Mouse (Mus musculus): ENCODE results near the gene Zdhhc7. TPM values are rescaled to one million over a fixed set of nuclear protein-coding genes. Genes with fewer than 3 reads are reported as not detected.

Zdhhc7 gene
- polyA plus RNA-seq, 1 experiment from 2014 or later = 16.3 TPM

GRCm38 (mm10) chr8:120113758-120114255 lies 12.5 kb upstream of the Zdhhc7 start, which contains the start of gene 6430548M08Rik:
6430548M08Rik (plus strand) TSS chr8:120114152.
- Histone ChIP-seq H3K9ac (peak within 1 kb of the TSS; percentile 84), H3K27ac (peak within 1 kb of the TSS; percentile 75), H3K27me3 (peaks cover 65% of the 10 kb centered on the region), H3K36me3 (no peaks in the 10 kb centered on the region), H3K4me2 (peak within 1 kb of the TSS; percentile 97), H3K4me3 (replicated peaks) (peak within 1 kb of the TSS; percentile 69), H3K9me3 (replicated peaks) (no peaks in the 10 kb centered on the region), H3K4me1 (replicated peaks) (peaks cover 38% of the 10 kb centered on the region)
- DNase-seq = peak; percentile 99
- peak; percentile 95 for ATAC-seq (ENCODE audit: low read depth)
- under 1% methylated on average over 61 of the region's 61 CpGs for WGBS (ENCODE audit: insufficient replicate concordance)

- H3K27me3 ChIP-seq = peaks cover 60% of the 10 kb centered on the region
Measured at GRCm38 (mm10) chr8:120113306-120113705, 12.0 kb upstream of the Zdhhc7 start.

GRCm38 (mm10) chr8:120112535-120112934 lies 11.3 kb upstream of the Zdhhc7 start:
- H3K36me3 ChIP-seq = no peaks in the 10 kb centered on the region
- ATAC-seq (ENCODE audit: low read depth) = no peak
- H3K27ac ChIP-seq = 0 out of 2 replicates have a peak overlapping the region, but pooled peaks have one; percentile 75
- 0 out of 2 replicates have a peak overlapping the region, but pooled peaks have one; percentile 69 for H3K4me3 ChIP-seq (replicated peaks)
- H3K27me3 ChIP-seq = peaks cover 52% of the 10 kb centered on the region
- H3K9ac ChIP-seq = peak overlapping the region; percentile 84; the same call in 1 of the 2 replicates
- WGBS (ENCODE audit: insufficient replicate concordance) = 9% methylated on average over 5 of the region's 5 CpGs
- peaks cover 42% of the 10 kb centered on the region for H3K4me1 ChIP-seq (replicated peaks)
- no peak for DNase-seq
- H3K9me3 ChIP-seq (replicated peaks) = no peaks in the 10 kb centered on the region
- H3K4me2 ChIP-seq = peak overlapping the region; percentile 97; the same call in 1 of the 2 replicates

More at GRCm38 (mm10) chr8:120113306-120113705, 12.0 kb upstream of the Zdhhc7 start:
- peak overlapping the region; percentile 75 for H3K27ac ChIP-seq
- 8% methylated on average over 10 of the region's 10 CpGs for WGBS (ENCODE audit: insufficient replicate concordance)
- H3K9me3 ChIP-seq (replicated peaks) = no peaks in the 10 kb centered on the region
- peak overlapping the region; percentile 69 for H3K4me3 ChIP-seq (replicated peaks)
- ATAC-seq (ENCODE audit: low read depth) (no peak), DNase-seq (no peak)
- peaks cover 42% of the 10 kb centered on the region for H3K4me1 ChIP-seq (replicated peaks)
- H3K4me2 ChIP-seq = peak overlapping the region; percentile 97
- H3K36me3 ChIP-seq = no peaks in the 10 kb centered on the region
- H3K9ac ChIP-seq = peak overlapping the region; percentile 84

GRCm38 (mm10) chr8:120111382-120111781 lies 10.1 kb upstream of the Zdhhc7 start:
- Histone ChIP-seq H3K9me3 (replicated peaks) (no peaks in the 10 kb centered on the region), H3K4me2 (no peak overlapping the region), H3K9ac (no peak overlapping the region), H3K4me1 (replicated peaks) (peaks cover 46% of the 10 kb centered on the region), H3K36me3 (no peaks in the 10 kb centered on the region), H3K27ac (no peak overlapping the region), H3K27me3 (peaks cover 40% of the 10 kb centered on the region), H3K4me3 (replicated peaks) (no peak overlapping the region)
- 32% methylated on average over 4 of the region's 4 CpGs for WGBS (ENCODE audit: insufficient replicate concordance)
- ATAC-seq (ENCODE audit: low read depth) = no peak
- DNase-seq = no peak

GRCm38 (mm10) chr8:120110966-120111365 lies 9.7 kb upstream of the Zdhhc7 start:
- Histone ChIP-seq H3K9me3 (replicated peaks) (no peaks in the 10 kb centered on the region), H3K9ac (no peak overlapping the region), H3K36me3 (no peaks in the 10 kb centered on the region), H3K27ac (no peak overlapping the region), H3K4me2 (no peak overlapping the region), H3K27me3 (peaks cover 36% of the 10 kb centered on the region), H3K4me3 (replicated peaks) (no peak overlapping the region), H3K4me1 (replicated peaks) (peaks cover 46% of the 10 kb centered on the region)
- DNase-seq (no peak), ATAC-seq (ENCODE audit: low read depth) (no peak)
- WGBS (ENCODE audit: insufficient replicate concordance) = 63% methylated on average over 4 of the region's 4 CpGs

- Histone ChIP-seq H3K4me2 (no peak overlapping the region), H3K9me3 (replicated peaks) (no peaks in the 10 kb centered on the region), H3K27me3 (peaks cover 18% of the 10 kb centered on the region), H3K4me3 (replicated peaks) (no peak overlapping the region), H3K9ac (no peak overlapping the region), H3K27ac (no peak overlapping the region), H3K36me3 (no peaks in the 10 kb centered on the region), H3K4me1 (replicated peaks) (peaks cover 42% of the 10 kb centered on the region)
- DNase-seq (no peak), ATAC-seq (ENCODE audit: low read depth) (no peak)
- WGBS (ENCODE audit: insufficient replicate concordance) = 11% methylated on average over 3 of the region's 3 CpGs
Measured at GRCm38 (mm10) chr8:120109149-120109548, 7.9 kb upstream of the Zdhhc7 start.

GRCm38 (mm10) chr8:120104721-120105272 lies 3.5 kb upstream of the Zdhhc7 start:
- WGBS (ENCODE audit: insufficient replicate concordance) = 34% methylated on average over 9 of the region's 9 CpGs
- H3K9ac ChIP-seq = no peak overlapping the region
- ATAC-seq (ENCODE audit: low read depth) = no peak
- peaks cover 48% of the 10 kb centered on the region for H3K4me1 ChIP-seq (replicated peaks)
- H3K27me3 ChIP-seq = no peaks in the 10 kb centered on the region
- no peak overlapping the region for H3K4me3 ChIP-seq (replicated peaks)
- no peaks in the 10 kb centered on the region for H3K9me3 ChIP-seq (replicated peaks)
- no peak overlapping the region for H3K27ac ChIP-seq
- H3K36me3 ChIP-seq = peaks cover 4% of the 10 kb centered on the region; the same call in 1 of the 2 replicates
- H3K4me2 ChIP-seq = no peak overlapping the region
- DNase-seq = no peak

- peaks cover 50% of the 10 kb centered on the region for H3K4me1 ChIP-seq (replicated peaks)
Measured at GRCm38 (mm10) chr8:120103916-120104315, 2.6 kb upstream of the Zdhhc7 start.

GRCm38 (mm10) chr8:120100388-120101067 lies 754 bp downstream of the Zdhhc7 start:
- Histone ChIP-seq H3K4me3 (replicated peaks) (peak overlapping the region; percentile 90), H3K9me3 (replicated peaks) (no peaks in the 10 kb centered on the region), H3K9ac (peak overlapping the region; percentile 88), H3K27ac (peak overlapping the region; percentile 77), H3K4me1 (replicated peaks) (peaks cover 59% of the 10 kb centered on the region), H3K27me3 (no peaks in the 10 kb centered on the region), H3K4me2 (peak overlapping the region; percentile 88), H3K36me3 (peaks cover 4% of the 10 kb centered on the region; the same call in 1 of the 2 replicates)
- DNase-seq (peak; percentile 42), ATAC-seq (ENCODE audit: low read depth) (no peak)
- WGBS (ENCODE audit: insufficient replicate concordance) = 3% methylated on average over 25 of the region's 25 CpGs

More at GRCm38 (mm10) chr8:120103916-120104315, 2.6 kb upstream of the Zdhhc7 start:
- 85% methylated on average over 9 of the region's 9 CpGs for WGBS (ENCODE audit: insufficient replicate concordance)
- DNase-seq (no peak), ATAC-seq (ENCODE audit: low read depth) (no peak)
- Histone ChIP-seq H3K27me3 (no peaks in the 10 kb centered on the region), H3K4me2 (no peak overlapping the region), H3K27ac (no peak overlapping the region), H3K36me3 (peaks cover 4% of the 10 kb centered on the region; the same call in 1 of the 2 replicates), H3K9me3 (replicated peaks) (no peaks in the 10 kb centered on the region), H3K9ac (no peak overlapping the region), H3K4me3 (replicated peaks) (no peak overlapping the region)

GRCm38 (mm10) chr8:120096486-120096885 lies 4.8 kb downstream of the Zdhhc7 start:
- Histone ChIP-seq H3K4me3 (replicated peaks) (no peak overlapping the region), H3K36me3 (peaks cover 25% of the 10 kb centered on the region), H3K27me3 (no peaks in the 10 kb centered on the region), H3K9me3 (replicated peaks) (no peaks in the 10 kb centered on the region), H3K27ac (no peak overlapping the region), H3K4me2 (no peak overlapping the region), H3K9ac (no peak overlapping the region), H3K4me1 (replicated peaks) (peaks cover 47% of the 10 kb centered on the region)
- DNase-seq (no peak), ATAC-seq (ENCODE audit: low read depth) (no peak)
- WGBS (ENCODE audit: insufficient replicate concordance) = 66% methylated on average over 2 of the region's 2 CpGs

GRCm38 (mm10) chr8:120094801-120095200 lies 6.5 kb downstream of the Zdhhc7 start:
- Histone ChIP-seq H3K9ac (no peak overlapping the region), H3K27me3 (no peaks in the 10 kb centered on the region), H3K27ac (no peak overlapping the region), H3K4me1 (replicated peaks) (peaks cover 38% of the 10 kb centered on the region), H3K9me3 (replicated peaks) (no peaks in the 10 kb centered on the region), H3K4me2 (no peak overlapping the region), H3K36me3 (peaks cover 39% of the 10 kb centered on the region), H3K4me3 (replicated peaks) (no peak overlapping the region)
- DNase-seq (no peak), ATAC-seq (ENCODE audit: low read depth) (no peak)
- 75% methylated on average over 10 of the region's 10 CpGs for WGBS (ENCODE audit: insufficient replicate concordance)

Data from liver, embryonic 13.5 days (tissue).